22 mouse cellular contexts compared by ENCODE assay signal in the genomic region with DNA sequence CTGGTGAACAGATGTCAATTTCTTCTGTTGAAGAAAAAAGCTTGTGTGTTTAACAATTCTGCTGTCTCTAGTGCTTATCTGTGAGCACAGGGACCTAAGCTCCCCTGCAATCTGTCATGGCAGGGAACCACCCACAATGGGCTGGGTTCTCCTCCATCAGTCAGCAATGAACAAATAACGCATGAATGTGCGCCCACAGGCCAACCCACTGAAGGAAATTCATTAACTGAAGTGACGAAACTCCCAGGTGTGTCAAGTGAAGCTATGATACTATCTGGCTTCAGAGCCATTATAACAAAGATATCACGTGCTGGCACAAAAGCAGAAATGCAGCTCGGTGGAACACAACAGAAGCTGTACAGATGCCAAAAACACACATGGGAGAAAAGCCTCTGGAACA. TPM values are rescaled to one million over a fixed set of nuclear protein-coding genes. Genes with fewer than 3 reads are reported as not detected.
DNase-seq lines count a peak whose midpoint lies in the region; ATAC-seq and TF ChIP-seq lines count a peak whose summit lies in the region.
"Had no signal": no experiment of that assay in that cellular context is flagged by ENCODE, and none has a peak within 500 bp of the region (broad histone marks: within the 10 kb centered on the region; RNA-seq: fewer than 3 reads in every experiment).

No protein-coding gene starts in this region.

- H3K9me3 ChIP-seq in MEL (replicated peaks; ENCODE audit: insufficient read depth, low read length): no peaks in the 10 kb centered on the region
- H3K9me3 ChIP-seq in liver, embryonic 11.5 days (ENCODE audit: control insufficient read depth, low read length): no peaks in the 10 kb centered on the region
- H3K9me3 ChIP-seq in hindbrain, embryonic 14.5 days (ENCODE audit: control insufficient read depth, low read length): no peaks in the 10 kb centered on the region
- no peaks in the 10 kb centered on the region for H3K9me3 ChIP-seq in limb, embryonic 10.5 days (replicated peaks)
- H3K9me3 ChIP-seq: forebrain, embryonic 12.5 days; heart, embryonic 15.5 days; hindbrain, embryonic 10.5 days; kidney, embryonic 15.5 days; limb, embryonic 13.5 days had no signal

- TF ChIP-seq POLR2A in MEL (IDR thresholded peaks at IDR 0.05; ENCODE audit: control insufficient read depth in 1 of 2, insufficient read depth in 1 of 2, low read depth in 1 of 2, low read length in 2 of 2, poor library complexity in 1 of 2): no peak

- DNase-seq in MEL (ENCODE audit: low read depth, low spot score): peak; percentile 86
- no peak for DNase-seq in liver, embryonic 11.5 days (ENCODE audit: low spot score)
- DNase-seq in hindbrain, embryonic 14.5 days (ENCODE audit: low spot score): no peak
- no peak for DNase-seq in limb, embryonic 10.5 days (ENCODE audit: low spot score)
- no peak for DNase-seq in right cerebral cortex, postnatal 25 days
- DNase-seq in heart, adult 11 months: no peak
- DNase-seq: adrenal gland, adult 2 months; cerebellum, adult 11-12 months; cerebellum, postnatal 25 days; gastrocnemius, postnatal 10 days; heart, adult 18-20 months; midbrain, embryonic 14.5 days had no signal

- H3K27ac ChIP-seq in MEL (ENCODE audit: control insufficient read depth, low read depth, low read length): peak overlapping the region; percentile 31
- peak overlapping the region; percentile 76 for H3K27ac ChIP-seq in liver, embryonic 11.5 days (ENCODE audit: low read depth, low read length)
- H3K27ac ChIP-seq in hindbrain, embryonic 14.5 days: no peak overlapping the region
- H3K27ac ChIP-seq in limb, embryonic 10.5 days: no peak overlapping the region
- H3K27ac ChIP-seq: forebrain, embryonic 12.5 days; heart, embryonic 15.5 days; hindbrain, embryonic 10.5 days; kidney, embryonic 15.5 days; limb, embryonic 13.5 days; macrophage had no signal

- TF ChIP-seq RAD21 in MEL (IDR thresholded peaks at IDR 0.05; ENCODE audit: low read depth, low read length): no peak

- H3K4me1 ChIP-seq in MEL (ENCODE audit: control insufficient read depth in 1 of 2, insufficient read depth in 2 of 2, low read length in 2 of 2): peaks cover 4 to 25% of the 10 kb centered on the region in 2 experiments
- peaks cover 13% of the 10 kb centered on the region for H3K4me1 ChIP-seq in liver, embryonic 11.5 days (replicated peaks; ENCODE audit: control insufficient read depth, insufficient read depth, low read length)
- no peaks in the 10 kb centered on the region for H3K4me1 ChIP-seq in hindbrain, embryonic 14.5 days (replicated peaks; ENCODE audit: control insufficient read depth, insufficient read depth, low read length)
- no peaks in the 10 kb centered on the region for H3K4me1 ChIP-seq in limb, embryonic 10.5 days
- H3K4me1 ChIP-seq: forebrain, embryonic 12.5 days; heart, embryonic 15.5 days; hindbrain, embryonic 10.5 days; kidney, embryonic 15.5 days; limb, embryonic 13.5 days had no signal

- no peaks in the 10 kb centered on the region for H3K27me3 ChIP-seq in MEL (ENCODE audit: control insufficient read depth in 1 of 2, insufficient read depth in 2 of 2, low read length in 2 of 2)
- H3K27me3 ChIP-seq in liver, embryonic 11.5 days (replicated peaks; ENCODE audit: control insufficient read depth, insufficient read depth, low read length): no peaks in the 10 kb centered on the region
- H3K27me3 ChIP-seq in hindbrain, embryonic 14.5 days (ENCODE audit: control insufficient read depth, insufficient read depth, low read length): no peaks in the 10 kb centered on the region
- no peaks in the 10 kb centered on the region for H3K27me3 ChIP-seq in limb, embryonic 10.5 days (ENCODE audit: low read depth, poor library complexity, severe bottlenecking)
- H3K27me3 ChIP-seq: CH12.LX; forebrain, embryonic 12.5 days; heart, embryonic 15.5 days; kidney, embryonic 15.5 days; limb, embryonic 13.5 days had no signal

- WGBS in liver, embryonic 11.5 days: 58% methylated on average over 5 of the region's 5 CpGs
- WGBS in hindbrain, embryonic 14.5 days: 82% methylated on average over 5 of the region's 5 CpGs
- WGBS in limb, embryonic 10.5 days: 90% methylated on average over 5 of the region's 5 CpGs

- ATAC-seq in erythroblast, adult 5-6 weeks (replicated peaks; ENCODE audit: low FRiP score, poor library complexity, severe bottlenecking): peak; percentile 85
- ATAC-seq in liver, embryonic 11.5 days (replicated peaks; ENCODE audit: low FRiP score): peak; percentile 93
- ATAC-seq in megakaryocyte, adult 5-6 weeks (ENCODE audit: poor library complexity, severe bottlenecking): 0 out of 2 replicates have a peak, but pooled peaks have one; percentile 15
- no peak for ATAC-seq in hindbrain, embryonic 14.5 days (ENCODE audit: low FRiP score)

- peak overlapping the region; percentile 22; the same call in 1 of the 2 replicates for H3K4me2 ChIP-seq in liver, embryonic 11.5 days
- H3K4me2 ChIP-seq in hindbrain, embryonic 14.5 days (replicated peaks): no peak overlapping the region
- H3K4me2 ChIP-seq: forebrain, embryonic 12.5 days; heart, embryonic 15.5 days; kidney, embryonic 15.5 days; limb, embryonic 13.5 days had no signal

- H3K79me2 ChIP-seq in MEL (ENCODE audit: control insufficient read depth, insufficient read depth, low read length, poor library complexity): no peaks in the 10 kb centered on the region

- TF ChIP-seq EP300 in MEL (IDR thresholded peaks at IDR 0.05; ENCODE audit: low read depth in 1 of 2, low read length in 2 of 2): peak; percentile 73 to 81

- peak overlapping the region; percentile 5 to 9; a peak in 3 of 4 replicates for H3K4me3 ChIP-seq in MEL (ENCODE audit: control insufficient read depth in 1 of 2, insufficient read depth in 1 of 2, low read depth in 2 of 2, low read length in 2 of 2)
- no peak overlapping the region for H3K4me3 ChIP-seq in liver, embryonic 11.5 days (ENCODE audit: low read depth, low read length)
- no peak overlapping the region for H3K4me3 ChIP-seq in hindbrain, embryonic 14.5 days (replicated peaks; ENCODE audit: low read length)
- H3K4me3 ChIP-seq in limb, embryonic 10.5 days: no peak overlapping the region
- H3K4me3 ChIP-seq: forebrain, embryonic 12.5 days; heart, embryonic 15.5 days; hindbrain, embryonic 10.5 days; kidney, embryonic 15.5 days; limb, embryonic 13.5 days; myocyte had no signal

- TF ChIP-seq CTCF in MEL (IDR thresholded peaks at IDR 0.05 in 2 of 3, conservative IDR thresholded peaks at IDR 0.05 in 1 of 3; ENCODE audit: control insufficient read depth in 1 of 3, insufficient read depth in 1 of 3, low read depth in 2 of 3, low read length in 3 of 3, poor library complexity in 1 of 3, severe bottlenecking in 1 of 3): no peak

- no peak overlapping the region; the same call in 1 of the 2 replicates for H3K9ac ChIP-seq in MEL (ENCODE audit: control insufficient read depth, low read depth, low read length, poor library complexity, severe bottlenecking)
- no peak overlapping the region; the same call in 1 of the 2 replicates for H3K9ac ChIP-seq in liver, embryonic 11.5 days (ENCODE audit: low read depth, low read length)
- no peak overlapping the region for H3K9ac ChIP-seq in hindbrain, embryonic 14.5 days
- H3K9ac ChIP-seq: forebrain, embryonic 12.5 days; heart, embryonic 15.5 days; kidney, embryonic 15.5 days; limb, embryonic 13.5 days had no signal

- H3K36me3 ChIP-seq in MEL (ENCODE audit: control insufficient read depth in 1 of 2, insufficient read depth in 2 of 2, low read length in 2 of 2): peaks cover 0 to 16% of the 10 kb centered on the region in 2 experiments; a peak in 2 of 4 replicates
- no peaks in the 10 kb centered on the region for H3K36me3 ChIP-seq in liver, embryonic 11.5 days (ENCODE audit: control insufficient read depth, insufficient read depth, low read length)
- H3K36me3 ChIP-seq in hindbrain, embryonic 14.5 days (replicated peaks; ENCODE audit: control insufficient read depth, insufficient read depth): no peaks in the 10 kb centered on the region
- no peaks in the 10 kb centered on the region for H3K36me3 ChIP-seq in limb, embryonic 10.5 days
- H3K36me3 ChIP-seq: forebrain, embryonic 12.5 days; heart, embryonic 15.5 days; hindbrain, embryonic 10.5 days; kidney, embryonic 15.5 days; limb, embryonic 13.5 days had no signal

RNA-seq across cellular contexts. Expression of gene Wdr38, which starts 27.2 kb away (rescaled TPM):
- 0.49 and 0.77 TPM in 2 replicates for total RNA-seq in MEL (2012; rRNA removed)
- polyA plus RNA-seq in MEL (2012; ENCODE audit: insufficient read depth in 1 of 2, insufficient read length in 2 of 2, low read depth in 1 of 2, low replicate concordance in 2 of 2, missing spikeins in 1 of 2): under 1 TPM in 1 of 2 experiments, not detected in 1; 0.79 TPM
- total RNA-seq in erythroblast, adult 5-6 weeks (2015; ENCODE audit: low replicate concordance): 0.19 TPM in 1 of 2 replicates, not detected in the other
- not detected in 2 replicates for total RNA-seq in erythroblast, adult 5-6 weeks (2017; ENCODE audit: low replicate concordance)
- polyA plus RNA-seq in liver, embryonic 11.5 days (2014; fragmentation: Nextera tagmentation; extraction: Ambion mirVana): 1.4 TPM in 2 replicates
- total RNA-seq in megakaryocyte, adult 5-6 weeks (2015): 0.29 and 0.34 TPM in 2 replicates
- 0.16 and 0.84 TPM in 2 replicates for total RNA-seq in megakaryocyte, adult 5-6 weeks (2017)
- polyA plus RNA-seq in hindbrain, embryonic 14.5 days (2014; fragmentation: Nextera tagmentation; extraction: Ambion mirVana): 1.1 and 1.2 TPM in 2 replicates
- 1.3 and 1.6 TPM in 2 replicates for polyA plus RNA-seq in limb, embryonic 10.5 days (2016; fragmentation: Nextera tagmentation; extraction: Ambion mirVana)

RNA-seq across cellular contexts. Expression of gene Arpc5l, which starts 35.1 kb away (rescaled TPM):
- total RNA-seq in MEL (2012; rRNA removed): 64.4 and 65.4 TPM in 2 replicates
- polyA plus RNA-seq in MEL (2012; ENCODE audit: insufficient read depth in 1 of 2, insufficient read length in 2 of 2, low read depth in 1 of 2, low replicate concordance in 2 of 2, missing spikeins in 1 of 2): 10 to 100 TPM in 1 of 2 experiments, not detected in 1; 87.0 TPM
- total RNA-seq in erythroblast, adult 5-6 weeks (2015; ENCODE audit: low replicate concordance): 25.6 and 27.8 TPM in 2 replicates
- 13.5 and 14.1 TPM in 2 replicates for total RNA-seq in erythroblast, adult 5-6 weeks (2017; ENCODE audit: low replicate concordance)
- polyA plus RNA-seq in liver, embryonic 11.5 days (2014; fragmentation: Nextera tagmentation; extraction: Ambion mirVana): 113 and 128 TPM in 2 replicates
- total RNA-seq in megakaryocyte, adult 5-6 weeks (2015): 65.4 and 69.5 TPM in 2 replicates
- total RNA-seq in megakaryocyte, adult 5-6 weeks (2017): 38.7 and 49.5 TPM in 2 replicates
- polyA plus RNA-seq in hindbrain, embryonic 14.5 days (2014; fragmentation: Nextera tagmentation; extraction: Ambion mirVana): 146 and 155 TPM in 2 replicates
- polyA plus RNA-seq in limb, embryonic 10.5 days (2016; fragmentation: Nextera tagmentation; extraction: Ambion mirVana): 116 and 129 TPM in 2 replicates

RNA-seq across cellular contexts. Expression of gene Rpl35, which starts 35.4 kb away (rescaled TPM):
- 1,667 and 1,814 TPM in 2 replicates for total RNA-seq in MEL (2012; rRNA removed)
- 100 to 1,000 TPM in 1 of 2 experiments, not detected in 1; 930 TPM for polyA plus RNA-seq in MEL (2012; ENCODE audit: insufficient read depth in 1 of 2, insufficient read length in 2 of 2, low read depth in 1 of 2, low replicate concordance in 2 of 2, missing spikeins in 1 of 2)
- 144 and 170 TPM in 2 replicates for total RNA-seq in erythroblast, adult 5-6 weeks (2015; ENCODE audit: low replicate concordance)
- total RNA-seq in erythroblast, adult 5-6 weeks (2017; ENCODE audit: low replicate concordance): 142 and 181 TPM in 2 replicates
- polyA plus RNA-seq in liver, embryonic 11.5 days (2014; fragmentation: Nextera tagmentation; extraction: Ambion mirVana): 1,321 and 1,382 TPM in 2 replicates
- total RNA-seq in megakaryocyte, adult 5-6 weeks (2015): 377 and 387 TPM in 2 replicates
- 757 and 843 TPM in 2 replicates for total RNA-seq in megakaryocyte, adult 5-6 weeks (2017)
- 580 and 697 TPM in 2 replicates for polyA plus RNA-seq in hindbrain, embryonic 14.5 days (2014; fragmentation: Nextera tagmentation; extraction: Ambion mirVana)
- 939 and 1,103 TPM in 2 replicates for polyA plus RNA-seq in limb, embryonic 10.5 days (2016; fragmentation: Nextera tagmentation; extraction: Ambion mirVana)

RNA-seq across cellular contexts. Expression of gene Olfml2a, which starts 38.3 kb away (rescaled TPM):
- 0.12 and 0.13 TPM in 2 replicates for total RNA-seq in MEL (2012; rRNA removed)
- polyA plus RNA-seq in MEL (2012; ENCODE audit: insufficient read depth in 1 of 2, insufficient read length in 2 of 2, low read depth in 1 of 2, low replicate concordance in 2 of 2, missing spikeins in 1 of 2): under 1 TPM in 1 of 2 experiments, not detected in 1; 0.33 TPM
- 0.58 TPM in 1 of 2 replicates, not detected in the other for total RNA-seq in erythroblast, adult 5-6 weeks (2015; ENCODE audit: low replicate concordance)
- total RNA-seq in erythroblast, adult 5-6 weeks (2017; ENCODE audit: low replicate concordance): 0.09 TPM in 1 of 2 replicates, not detected in the other
- 0.38 and 0.75 TPM in 2 replicates for polyA plus RNA-seq in liver, embryonic 11.5 days (2014; fragmentation: Nextera tagmentation; extraction: Ambion mirVana)
- total RNA-seq in megakaryocyte, adult 5-6 weeks (2015): 0.02 and 0.11 TPM in 2 replicates
- total RNA-seq in megakaryocyte, adult 5-6 weeks (2017): not detected in 2 replicates
- 4.6 and 5.6 TPM in 2 replicates for polyA plus RNA-seq in hindbrain, embryonic 14.5 days (2014; fragmentation: Nextera tagmentation; extraction: Ambion mirVana)
- polyA plus RNA-seq in limb, embryonic 10.5 days (2016; fragmentation: Nextera tagmentation; extraction: Ambion mirVana): 1.6 and 2.7 TPM in 2 replicates
- polyA plus RNA-seq: macrophage had no signal

RNA-seq across cellular contexts. Expression of gene Nr6a1, which starts 42.6 kb away (rescaled TPM):
- total RNA-seq in MEL (2012; rRNA removed): 5.0 and 5.3 TPM in 2 replicates
- 10 to 100 TPM; 10.2 to 22.8 TPM for polyA plus RNA-seq in MEL (2012; ENCODE audit: insufficient read depth in 1 of 2, insufficient read length in 2 of 2, low read depth in 1 of 2, low replicate concordance in 2 of 2, missing spikeins in 1 of 2)
- total RNA-seq in erythroblast, adult 5-6 weeks (2015; ENCODE audit: low replicate concordance): not detected in 2 replicates
- total RNA-seq in erythroblast, adult 5-6 weeks (2017; ENCODE audit: low replicate concordance): 0.94 and 5.6 TPM in 2 replicates
- 3.3 and 5.1 TPM in 2 replicates for polyA plus RNA-seq in liver, embryonic 11.5 days (2014; fragmentation: Nextera tagmentation; extraction: Ambion mirVana)
- 0.34 and 0.51 TPM in 2 replicates for total RNA-seq in megakaryocyte, adult 5-6 weeks (2015)
- total RNA-seq in megakaryocyte, adult 5-6 weeks (2017): 0.92 and 3.7 TPM in 2 replicates
- 3.8 and 4.0 TPM in 2 replicates for polyA plus RNA-seq in hindbrain, embryonic 14.5 days (2014; fragmentation: Nextera tagmentation; extraction: Ambion mirVana)
- 1.9 and 4.8 TPM in 2 replicates for polyA plus RNA-seq in limb, embryonic 10.5 days (2016; fragmentation: Nextera tagmentation; extraction: Ambion mirVana)

Comparison
In these comparisons a context has a peak if more than half of its experiments do, and no peak if none do; other contexts are left out.
1. H3K27ac ChIP-seq: peak in MEL (single experiment) and liver, embryonic 11.5 days (single experiment); none in hindbrain, embryonic 14.5 days (single experiment) and limb, embryonic 10.5 days (single experiment).
2. H3K4me3 ChIP-seq: peak in MEL (2 of 2); none in liver, embryonic 11.5 days (single experiment), hindbrain, embryonic 14.5 days (single experiment) and limb, embryonic 10.5 days (single experiment).